Mouse (Mus musculus): ENCODE measurements at regions not wholly inside any gene's neighbourhood (a gene's known extent, or its start where the extent isn't known, plus 50 kb on each side); places are given as distances from the start of the nearest gene placed in this dataset.
A peak's percentile ranks its signal among the peaks of the same experiment; 100 is the strongest.

GRCm38 (mm10) chr7:71581746-71582145 lies 230.5 kb upstream of the Gm10295 start:
- no peaks in the 10 kb centered on the region for H3K36me3 ChIP-seq (ENCODE audit: insufficient read depth)
- H3K4me3 ChIP-seq (ENCODE audit: low read depth, low read length), result no peak overlapping the region
- no peaks in the 10 kb centered on the region for H3K27me3 ChIP-seq (ENCODE audit: insufficient read depth, low read length)
- 20% methylated on average over 3 of the region's 3 CpGs for WGBS
- no peak overlapping the region for H3K4me2 ChIP-seq
- no peak overlapping the region for H3K27ac ChIP-seq (ENCODE audit: low read depth)
- no peak overlapping the region for H3K9ac ChIP-seq
- no peaks in the 10 kb centered on the region for H3K9me3 ChIP-seq (ENCODE audit: low read depth, low read length)
- peak; percentile 92 for DNase-seq
- TF ChIP-seq CTCF (IDR thresholded peaks at IDR 0.05; ENCODE audit: low read depth), result peak; percentile 73
- 0 out of 2 replicates have a peak, but pooled peaks cover 3% of the 10 kb centered on the region for H3K4me1 ChIP-seq (ENCODE audit: insufficient read depth)
- ATAC-seq (ENCODE audit: insufficient read depth), result peak; percentile 54; the same call in 1 of the 2 replicates

- H3K4me2 ChIP-seq, result no peak overlapping the region
- H3K9me3 ChIP-seq (ENCODE audit: low read depth, low read length), result no peaks in the 10 kb centered on the region
- ATAC-seq (ENCODE audit: insufficient read depth) (peak; percentile 11; the same call in 1 of the 2 replicates), DNase-seq (peak; percentile 50)
- H3K4me1 ChIP-seq (ENCODE audit: insufficient read depth), result no peaks in the 10 kb centered on the region
- H3K4me3 ChIP-seq (ENCODE audit: low read depth, low read length), result no peak overlapping the region
- no peaks in the 10 kb centered on the region for H3K36me3 ChIP-seq (ENCODE audit: insufficient read depth)
- no peak overlapping the region for H3K9ac ChIP-seq
- no peak overlapping the region for H3K27ac ChIP-seq (ENCODE audit: low read depth)
- no peak for TF ChIP-seq CTCF (IDR thresholded peaks at IDR 0.05; ENCODE audit: low read depth)
- H3K27me3 ChIP-seq (ENCODE audit: insufficient read depth, low read length), result no peaks in the 10 kb centered on the region
- 31% methylated on average over 2 of the region's 2 CpGs for WGBS
Measured at GRCm38 (mm10) chr7:71560296-71560936, 209.1 kb upstream of the Gm10295 start.

GRCm38 (mm10) chr7:71556473-71556872 lies 205.2 kb upstream of the Gm10295 start:
- H3K4me3 ChIP-seq (ENCODE audit: low read depth, low read length), result no peak overlapping the region
- no peaks in the 10 kb centered on the region for H3K4me1 ChIP-seq (ENCODE audit: insufficient read depth)
- no peak overlapping the region for H3K4me2 ChIP-seq
- no peaks in the 10 kb centered on the region for H3K27me3 ChIP-seq (ENCODE audit: insufficient read depth, low read length)
- no peak for TF ChIP-seq CTCF (IDR thresholded peaks at IDR 0.05; ENCODE audit: low read depth)
- 89% methylated on average over 5 of the region's 5 CpGs for WGBS
- H3K9ac ChIP-seq, result no peak overlapping the region
- ATAC-seq (ENCODE audit: insufficient read depth) (no peak), DNase-seq (no peak)
- H3K27ac ChIP-seq (ENCODE audit: low read depth), result no peak overlapping the region
- H3K9me3 ChIP-seq (ENCODE audit: low read depth, low read length), result no peaks in the 10 kb centered on the region
- H3K36me3 ChIP-seq (ENCODE audit: insufficient read depth), result no peaks in the 10 kb centered on the region

GRCm38 (mm10) chr7:71555476-71555875 lies 204.2 kb upstream of the Gm10295 start:
- H3K27me3 ChIP-seq (ENCODE audit: insufficient read depth, low read length), result no peaks in the 10 kb centered on the region
- WGBS, result 86% methylated on average over 3 of the region's 3 CpGs
- DNase-seq (no peak), ATAC-seq (ENCODE audit: insufficient read depth) (no peak)
- no peak for TF ChIP-seq CTCF (IDR thresholded peaks at IDR 0.05; ENCODE audit: low read depth)
- no peak overlapping the region for H3K9ac ChIP-seq
- H3K4me1 ChIP-seq (ENCODE audit: insufficient read depth), result no peaks in the 10 kb centered on the region
- no peak overlapping the region for H3K4me2 ChIP-seq
- H3K4me3 ChIP-seq (ENCODE audit: low read depth, low read length), result no peak overlapping the region
- H3K27ac ChIP-seq (ENCODE audit: low read depth), result no peak overlapping the region
- no peaks in the 10 kb centered on the region for H3K36me3 ChIP-seq (ENCODE audit: insufficient read depth)
- H3K9me3 ChIP-seq (ENCODE audit: low read depth, low read length), result no peaks in the 10 kb centered on the region

- no peaks in the 10 kb centered on the region for H3K4me1 ChIP-seq (ENCODE audit: insufficient read depth)
- no peaks in the 10 kb centered on the region for H3K27me3 ChIP-seq (ENCODE audit: insufficient read depth, low read length)
- H3K27ac ChIP-seq (ENCODE audit: low read depth), result no peak overlapping the region
- no peak overlapping the region for H3K4me3 ChIP-seq (ENCODE audit: low read depth, low read length)
- no peaks in the 10 kb centered on the region for H3K9me3 ChIP-seq (ENCODE audit: low read depth, low read length)
- H3K36me3 ChIP-seq (ENCODE audit: insufficient read depth), result no peaks in the 10 kb centered on the region
- WGBS, result 63% methylated on average over 6 of the region's 6 CpGs
- no peak overlapping the region for H3K4me2 ChIP-seq
- no peak for TF ChIP-seq CTCF (IDR thresholded peaks at IDR 0.05; ENCODE audit: low read depth)
- no peak overlapping the region for H3K9ac ChIP-seq
- no peak for ATAC-seq (ENCODE audit: insufficient read depth)
- DNase-seq, result no peak
Measured at GRCm38 (mm10) chr7:71546606-71547213, 195.4 kb upstream of the Gm10295 start.

GRCm38 (mm10) chr7:71541467-71541866 lies 190.2 kb upstream of the Gm10295 start:
- no peak overlapping the region for H3K27ac ChIP-seq (ENCODE audit: low read depth)
- H3K36me3 ChIP-seq (ENCODE audit: insufficient read depth), result no peaks in the 10 kb centered on the region
- WGBS, result 60% methylated on average over 2 of the region's 2 CpGs

GRCm38 (mm10) chr7:71533109-71533508 lies 181.8 kb upstream of the Gm10295 start:
- H3K9me3 ChIP-seq (ENCODE audit: low read depth, low read length), result no peaks in the 10 kb centered on the region
- WGBS, result 20% methylated on average over 5 of the region's 5 CpGs
- H3K27ac ChIP-seq (ENCODE audit: low read depth), result peak overlapping the region; percentile 78
- DNase-seq (peak; percentile 89), ATAC-seq (ENCODE audit: insufficient read depth) (peak; percentile 88)
- no peak overlapping the region for H3K9ac ChIP-seq
- no peak overlapping the region for H3K4me2 ChIP-seq
- peaks cover 12% of the 10 kb centered on the region for H3K4me1 ChIP-seq (ENCODE audit: insufficient read depth)
- no peak for TF ChIP-seq CTCF (IDR thresholded peaks at IDR 0.05; ENCODE audit: low read depth)
- H3K27me3 ChIP-seq (ENCODE audit: insufficient read depth, low read length), result no peaks in the 10 kb centered on the region
- H3K4me3 ChIP-seq (ENCODE audit: low read depth, low read length), result no peak overlapping the region
- no peaks in the 10 kb centered on the region for H3K36me3 ChIP-seq (ENCODE audit: insufficient read depth)

More at GRCm38 (mm10) chr7:71541467-71541866, 190.2 kb upstream of the Gm10295 start:
- no peak for ATAC-seq (ENCODE audit: insufficient read depth)
- DNase-seq, result no peak
- no peaks in the 10 kb centered on the region for H3K9me3 ChIP-seq (ENCODE audit: low read depth, low read length)
- no peak overlapping the region for H3K9ac ChIP-seq
- H3K27me3 ChIP-seq (ENCODE audit: insufficient read depth, low read length), result no peaks in the 10 kb centered on the region
- no peak for TF ChIP-seq CTCF (IDR thresholded peaks at IDR 0.05; ENCODE audit: low read depth)
- H3K4me1 ChIP-seq (ENCODE audit: insufficient read depth), result no peaks in the 10 kb centered on the region
- H3K4me2 ChIP-seq, result no peak overlapping the region
- H3K4me3 ChIP-seq (ENCODE audit: low read depth, low read length), result no peak overlapping the region

Measured in lung, embryonic 14.5 days (tissue).